Mouse (Mus musculus) forebrain, postnatal 0 days (tissue): ENCODE measurements around the gene Slc7a5. TPM values are rescaled to one million over a fixed set of nuclear protein-coding genes. Genes with fewer than 3 reads are reported as not detected.

Experiments used
- ATAC-seq: fragments of 200-750 bp; cut with Nextera tagmentation; 2 replicates; pipeline ENCODE4 v1.8.0; 2017; ENCODE audit warnings: mild to moderate bottlenecking, moderate library complexity
- DNase-seq: peaks from one replicate; pipeline ENCODE4 v3.0.0-alpha.2; 2015
- H3K27ac ChIP-seq: fragments of 300-500 bp; sonication (generic); 2 replicates; pipeline ENCODE4 v1.5.1; 2014; ENCODE audit warnings: low read depth, mild to moderate bottlenecking, antibody characterized with exemption, low read length, moderate library complexity, mixed read lengths
- H3K27me3 ChIP-seq: fragments of 300-500 bp; sonication (generic); 2 replicates; pipeline ENCODE4 v1.6.1; 2014; ENCODE audit warnings: mild to moderate bottlenecking, low read length, mixed read lengths; ENCODE audit not compliant: insufficient read depth
- H3K36me3 ChIP-seq: fragments of 300-500 bp; sonication (generic); 2 replicates; pipeline ENCODE4 v1.6.1; 2014; ENCODE audit warnings: mild to moderate bottlenecking, moderate library complexity; ENCODE audit not compliant: insufficient read depth
- H3K4me1 ChIP-seq: fragments of 300-500 bp; sonication (generic); 2 replicates; pipeline ENCODE4 v1.6.1; 2014; ENCODE audit warnings: antibody characterized with exemption; ENCODE audit not compliant: insufficient read depth
- H3K4me2 ChIP-seq: fragments of 300-500 bp; sonication (generic); 2 replicates; pipeline ENCODE4 v1.6.1; 2014; ENCODE audit warnings: low read depth, mild to moderate bottlenecking, moderate library complexity
- H3K4me3 ChIP-seq: fragments of 300-500 bp; sonication (generic); 2 replicates; pipeline ENCODE4 v1.5.1; 2014; ENCODE audit warnings: low read depth, low read length, mixed read lengths
- H3K9ac ChIP-seq: fragments of 300-500 bp; sonication (generic); 2 replicates; pipeline ENCODE4 v1.6.1; 2014; ENCODE audit warnings: mild to moderate bottlenecking
- H3K9me3 ChIP-seq: fragments of 300-500 bp; sonication (generic); 2 replicates; pipeline ENCODE4 v1.6.1; 2016; ENCODE audit warnings: low read length
- CTCF ChIP-seq: sonication (generic); IDR thresholded peaks from 2 replicates; pipeline ENCODE4 v1.5.1; 2016; ENCODE audit warnings: antibody characterized with exemption, control low read depth, low read depth
- WGBS: fragments of 180-500 bp; shearing (Covaris S2); extraction: QIAGEN DNeasy Blood & Tissue Kit; methylation state at CpG from one replicate; pipeline ENCODE4 v1.1.7; 2014; 5-methylcytosine and 5-hydroxymethylcytosine counted together
- polyA plus RNA-seq: library from polyadenylated mRNA; unstranded; fragments of >200 nt; fragmentation: Nextera tagmentation; extraction: Ambion mirVana; gene quantifications from 2 replicates; pipeline ENCODE4 v1.2.1, GENCODE M21; 2015
- total RNA-seq: library from RNA; depleted of rRNA; stranded (reverse); fragments of >200 nt; gene quantifications from 2 replicates; pipeline ENCODE4 v1.2.3, GENCODE M21; 2014

The Slc7a5 gene
- total and polyA plus RNA-seq, 2 experiments from 2014 or later: 67.9 to 99.4 TPM

- H3K9ac ChIP-seq: no peak overlapping the region
- H3K36me3 ChIP-seq: no peaks in the 10 kb centered on the region
- ATAC-seq (no peak), DNase-seq (no peak)
- no peak overlapping the region for H3K27ac ChIP-seq
- H3K4me3 ChIP-seq: no peak overlapping the region
- H3K4me2 ChIP-seq: no peak overlapping the region
- no peak for TF ChIP-seq CTCF
- no peaks in the 10 kb centered on the region for H3K27me3 ChIP-seq
- no peaks in the 10 kb centered on the region for H3K9me3 ChIP-seq
- 75% methylated on average over 9 of the region's 12 CpGs for WGBS
- no peaks in the 10 kb centered on the region for H3K4me1 ChIP-seq
These were observed 45.5 kb downstream of the Slc7a5 start for GRCm38 (mm10) chr8:121861806-121862548.

DNA sequence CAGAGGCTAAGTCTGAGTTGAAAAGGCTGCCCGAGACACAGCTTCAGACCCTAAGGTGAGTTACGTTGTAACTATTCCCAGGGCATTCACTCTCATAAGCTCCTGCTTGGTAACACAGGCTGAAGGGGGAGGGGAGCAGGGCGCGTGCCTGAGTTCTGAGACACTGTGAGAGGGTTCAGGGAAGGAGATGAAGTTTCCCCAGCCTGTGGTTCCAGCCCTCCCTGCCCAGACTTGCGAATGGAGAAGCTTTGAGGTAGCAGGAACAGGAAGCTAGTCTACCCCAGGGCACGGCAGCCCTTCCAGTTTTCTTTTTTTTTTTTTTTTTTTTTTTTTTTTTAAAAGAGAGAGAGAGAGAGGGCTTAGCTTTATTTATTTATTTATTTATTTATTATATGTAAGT, 46.2 kb downstream of the Slc7a5 start:
- Histone ChIP-seq H3K9ac (no peak overlapping the region), H3K4me1 (no peaks in the 10 kb centered on the region), H3K36me3 (no peaks in the 10 kb centered on the region), H3K27ac (no peak overlapping the region), H3K27me3 (no peaks in the 10 kb centered on the region), H3K9me3 (no peaks in the 10 kb centered on the region), H3K4me2 (no peak overlapping the region), H3K4me3 (no peak overlapping the region)
- no peak for TF ChIP-seq CTCF
- 65% methylated on average over 6 of the region's 6 CpGs for WGBS
- ATAC-seq: no peak
- no peak for DNase-seq

- Histone ChIP-seq H3K36me3 (no peaks in the 10 kb centered on the region), H3K9me3 (no peaks in the 10 kb centered on the region), H3K27ac (no peak overlapping the region), H3K27me3 (no peaks in the 10 kb centered on the region), H3K4me2 (no peak overlapping the region), H3K4me3 (no peak overlapping the region), H3K9ac (no peak overlapping the region), H3K4me1 (no peaks in the 10 kb centered on the region)
- DNase-seq (no peak), ATAC-seq (no peak)
- TF ChIP-seq CTCF: no peak
- 31% methylated on average over 2 of the region's 2 CpGs for WGBS
These were observed 49.7 kb downstream of the Slc7a5 start for GRCm38 (mm10) chr8:121857747-121858146.

- H3K4me3 ChIP-seq: no peak overlapping the region
- ATAC-seq: no peak
- H3K9ac ChIP-seq: no peak overlapping the region
- no peak for DNase-seq
- no peaks in the 10 kb centered on the region for H3K9me3 ChIP-seq
- no peaks in the 10 kb centered on the region for H3K4me1 ChIP-seq
- H3K4me2 ChIP-seq: no peak overlapping the region
- H3K27me3 ChIP-seq: no peaks in the 10 kb centered on the region
- TF ChIP-seq CTCF: no peak
- 58% methylated on average over 9 of the region's 9 CpGs for WGBS
- H3K36me3 ChIP-seq: no peaks in the 10 kb centered on the region
- H3K27ac ChIP-seq: no peak overlapping the region
These were observed 50.2 kb downstream of the Slc7a5 start for GRCm38 (mm10) chr8:121857331-121857730.

- no peak for ATAC-seq
These were observed 51.3 kb downstream of the Slc7a5 start for GRCm38 (mm10) chr8:121856071-121856746.

DNA sequence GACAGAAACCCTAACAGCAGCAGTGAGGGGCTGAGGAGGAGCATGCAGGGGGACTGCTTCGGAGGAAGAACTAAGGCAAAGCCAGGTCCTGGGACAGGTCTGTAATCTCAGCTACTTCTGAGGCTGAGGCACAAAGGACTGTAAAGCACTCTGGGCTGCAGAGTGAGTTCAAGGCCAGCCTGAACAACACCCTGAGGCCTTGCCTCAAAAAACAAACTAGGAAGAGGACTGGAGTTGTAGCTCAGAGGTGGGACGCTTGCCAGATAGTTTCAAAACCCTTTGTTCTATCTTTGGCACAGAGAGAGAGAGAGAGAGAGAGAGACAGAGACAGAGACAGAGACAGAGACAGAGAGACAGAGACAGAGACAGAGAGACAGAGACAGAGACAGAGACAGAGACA, 53.9 kb downstream of the Slc7a5 start:
- Histone ChIP-seq H3K9ac (no peak overlapping the region), H3K4me3 (no peak overlapping the region), H3K27me3 (no peaks in the 10 kb centered on the region), H3K4me2 (no peak overlapping the region), H3K27ac (no peak overlapping the region), H3K4me1 (no peaks in the 10 kb centered on the region), H3K36me3 (no peaks in the 10 kb centered on the region), H3K9me3 (no peaks in the 10 kb centered on the region)
- 74% methylated on average over 2 of the region's 2 CpGs for WGBS
- DNase-seq (no peak), ATAC-seq (no peak)
- no peak for TF ChIP-seq CTCF

More at GRCm38 (mm10) chr8:121856071-121856746, 51.3 kb downstream of the Slc7a5 start:
- no peak for TF ChIP-seq CTCF
- no peak overlapping the region for H3K4me2 ChIP-seq
- H3K9me3 ChIP-seq: no peaks in the 10 kb centered on the region
- H3K4me3 ChIP-seq: no peak overlapping the region
- no peaks in the 10 kb centered on the region for H3K27me3 ChIP-seq
- WGBS: 83% methylated on average over 14 of the region's 14 CpGs
- no peak overlapping the region for H3K27ac ChIP-seq
- H3K4me1 ChIP-seq: no peaks in the 10 kb centered on the region
- H3K9ac ChIP-seq: no peak overlapping the region
- DNase-seq: no peak
- no peaks in the 10 kb centered on the region for H3K36me3 ChIP-seq

DNA sequence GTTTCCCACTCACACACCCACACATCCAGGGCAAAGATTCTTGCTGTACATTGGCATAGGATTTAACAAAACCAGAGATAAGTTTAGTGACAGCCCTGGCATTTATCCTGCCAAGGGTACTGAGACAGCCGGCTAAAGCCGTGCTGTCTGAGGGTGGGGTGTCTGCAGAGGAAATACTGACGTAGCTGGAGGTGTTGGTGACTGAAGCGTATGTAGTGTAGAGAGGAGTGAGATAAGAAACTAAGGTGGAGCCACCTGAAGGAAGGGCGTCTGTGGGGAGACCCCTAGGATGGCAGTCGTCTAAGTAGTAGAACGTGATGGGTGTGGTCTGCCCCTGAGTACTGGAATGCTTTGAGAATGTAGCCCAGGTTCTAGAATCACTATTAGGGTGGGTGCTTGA, 55.0 kb downstream of the Slc7a5 start:
- ATAC-seq: no peak
- WGBS: 64% methylated on average over 7 of the region's 7 CpGs

More for the DNA sequence above, 55.0 kb downstream of the Slc7a5 start:
- Histone ChIP-seq H3K4me2 (no peak overlapping the region), H3K27me3 (no peaks in the 10 kb centered on the region), H3K27ac (no peak overlapping the region), H3K4me1 (no peaks in the 10 kb centered on the region), H3K9me3 (no peaks in the 10 kb centered on the region), H3K4me3 (no peak overlapping the region), H3K9ac (no peak overlapping the region), H3K36me3 (no peaks in the 10 kb centered on the region)
- DNase-seq: no peak
- no peak for TF ChIP-seq CTCF
